Mouse (Mus musculus) CH12.LX (cell line): ENCODE measurements around the gene Wdr83. TPM values are rescaled to one million over a fixed set of nuclear protein-coding genes. Genes with fewer than 3 reads are reported as not detected.

ENCODE experiments used
- DNase-seq: peaks from one replicate; pipeline ENCODE4 v3.0.0-alpha.2; 2013; ENCODE audit errors: extremely low read depth
- H3K27ac ChIP-seq: 2 replicates; pipeline ENCODE4 v1.5.1; 2012; ENCODE audit warnings: low read depth, mild to moderate bottlenecking, control low read depth, moderate library complexity; ENCODE audit not compliant: insufficient read depth
- H3K27me3 ChIP-seq: replicated peaks from 2 replicates; pipeline ENCODE3; 2012; ENCODE audit warnings: inconsistent platforms
- H3K36me3 ChIP-seq, 2 experiments: replicated peaks in 1 of 2; 2 replicates each; pipeline versions ENCODE3 to v1.6.1; 2012; ENCODE audit warnings: inconsistent platforms in 1 of 2, low read length in 1 of 2, mild to moderate bottlenecking in 1 of 2, mixed read lengths in 1 of 2, moderate library complexity in 1 of 2; ENCODE audit not compliant: control insufficient read depth in 1 of 2, insufficient read depth in 1 of 2
- H3K4me1 ChIP-seq, 2 experiments: 2 replicates each; pipeline ENCODE4 v1.6.1; 2012; ENCODE audit warnings: inconsistent platforms in 1 of 2, moderate library complexity in 1 of 2; ENCODE audit not compliant: insufficient read depth in 2 of 2, control insufficient read depth in 1 of 2
- H3K4me2 ChIP-seq: 2 replicates; pipeline ENCODE4 v1.6.1; 2012; ENCODE audit warnings: low read depth, mild to moderate bottlenecking, control low read depth; ENCODE audit not compliant: poor library complexity, insufficient read depth, severe bottlenecking
- H3K4me3 ChIP-seq, 3 experiments: fragments of 150-350 bp in 1 of 3; sonication (generic) in 1 of 3; replicated peaks in 1 of 3; 2 replicates each; pipeline versions ENCODE3 to v1.5.1; 2011 to 2012; ENCODE audit warnings: low read depth in 2 of 3, low read length in 2 of 3, mild to moderate bottlenecking in 2 of 3, moderate library complexity in 2 of 3, control low read depth in 1 of 3, improper control_type of control experiment in 1 of 3, inconsistent platforms in 1 of 3, mixed read lengths in 1 of 3; ENCODE audit not compliant: poor library complexity in 1 of 3
- H3K79me2 ChIP-seq: replicated peaks from 2 replicates; pipeline ENCODE4 v1.6.1; 2012; ENCODE audit warnings: mild to moderate bottlenecking, moderate library complexity; ENCODE audit not compliant: control insufficient read depth, poor library complexity, insufficient read depth, severe bottlenecking; ENCODE audit errors: extremely low read depth
- H3K9ac ChIP-seq: 2 replicates; pipeline ENCODE4 v1.6.1; 2012; ENCODE audit warnings: low read depth, mild to moderate bottlenecking, control low read depth, moderate library complexity; ENCODE audit not compliant: insufficient read depth
- H3K9me3 ChIP-seq: replicated peaks from 2 replicates; pipeline ENCODE3; 2012; ENCODE audit warnings: low read length, inconsistent platforms, mixed read lengths
- BHLHE40 ChIP-seq: IDR thresholded peaks from 2 replicates; pipeline ENCODE4 v1.6.1; 2011; ENCODE audit warnings: mild to moderate bottlenecking, low read depth, low read length, improper control_type of control experiment
- CHD2 ChIP-seq: IDR thresholded peaks from 2 replicates; pipeline ENCODE4 v1.6.1; 2011; ENCODE audit warnings: low read length, improper control_type of control experiment
- CTCF ChIP-seq, 2 experiments: IDR thresholded peaks in 1 of 2; conservative IDR thresholded peaks in 1 of 2; 2 replicates each; pipeline ENCODE4 v1.5.1; 2011 to 2012; ENCODE audit warnings: low read depth in 2 of 2, low read length in 2 of 2, improper control_type of control experiment in 1 of 2, inconsistent platforms in 1 of 2, mild to moderate bottlenecking in 1 of 2, moderate library complexity in 1 of 2
- ELF1 ChIP-seq: IDR thresholded peaks from 2 replicates; pipeline ENCODE4 v1.6.1; 2014; ENCODE audit warnings: low read depth, mild to moderate bottlenecking, inconsistent platforms, low read length, improper control_type of control experiment
- EP300 ChIP-seq: IDR thresholded peaks from 2 replicates; pipeline ENCODE4 v1.6.1; 2011; ENCODE audit warnings: low read length, improper control_type of control experiment
- GABPA ChIP-seq: IDR thresholded peaks from 2 replicates; pipeline ENCODE4 v1.6.1; 2012; ENCODE audit warnings: low read depth, low read length, improper control_type of control experiment, inconsistent platforms; ENCODE audit not compliant: insufficient replicate concordance
- HCFC1 ChIP-seq: IDR thresholded peaks from 2 replicates; pipeline ENCODE4 v1.6.1; 2012; ENCODE audit warnings: low read depth, mild to moderate bottlenecking, inconsistent platforms, low read length, improper control_type of control experiment
- IRF4 ChIP-seq: IDR thresholded peaks from 2 replicates; pipeline ENCODE4 v1.6.1; 2014; ENCODE audit warnings: low read depth, mild to moderate bottlenecking, inconsistent platforms, low read length, improper control_type of control experiment
- JUN ChIP-seq: IDR thresholded peaks from 2 replicates; pipeline ENCODE4 v1.6.1; 2011; ENCODE audit warnings: low read depth, mild to moderate bottlenecking, low read length, improper control_type of control experiment, moderate library complexity; ENCODE audit not compliant: insufficient read depth
- JUND ChIP-seq: conservative IDR thresholded peaks from 2 replicates; pipeline ENCODE4 v1.6.1; 2011; ENCODE audit warnings: low read depth, low read length, improper control_type of control experiment
- KAT2A ChIP-seq: IDR thresholded peaks from 2 replicates; pipeline ENCODE4 v1.6.1; 2012; ENCODE audit warnings: low read length, improper control_type of control experiment, inconsistent platforms; ENCODE audit not compliant: insufficient replicate concordance
- MAFK ChIP-seq: IDR thresholded peaks from 2 replicates; pipeline ENCODE4 v1.6.1; 2011; ENCODE audit warnings: low read length, improper control_type of control experiment; ENCODE audit not compliant: insufficient replicate concordance
- MXI1 ChIP-seq: IDR thresholded peaks from 2 replicates; pipeline ENCODE4 v1.6.1; 2011; ENCODE audit warnings: mild to moderate bottlenecking, low read depth, low read length, improper control_type of control experiment
- NELFE ChIP-seq: IDR thresholded peaks from 2 replicates; pipeline ENCODE4 v1.6.1; 2011; ENCODE audit warnings: low read depth, low read length, improper control_type of control experiment
- PAX5 ChIP-seq: IDR thresholded peaks from 2 replicates; pipeline ENCODE4 v1.6.1; 2012; ENCODE audit warnings: low read length, inconsistent platforms, mixed read lengths
- POLR2AphosphoS2 ChIP-seq: IDR thresholded peaks from 2 replicates; pipeline ENCODE4 v1.6.1; 2011; ENCODE audit warnings: low read depth, low read length, improper control_type of control experiment
- RCOR1 ChIP-seq: conservative IDR thresholded peaks from 2 replicates; pipeline ENCODE4 v1.6.1; 2012; ENCODE audit warnings: low read depth, mild to moderate bottlenecking, inconsistent platforms, low read length, improper control_type of control experiment
- SIN3A ChIP-seq: IDR thresholded peaks from 2 replicates; pipeline ENCODE4 v1.6.1; 2012; ENCODE audit warnings: low read length, improper control_type of control experiment, inconsistent platforms
- TCF12 ChIP-seq: IDR thresholded peaks from 2 replicates; pipeline ENCODE4 v1.6.1; 2014; ENCODE audit warnings: low read depth, mild to moderate bottlenecking, inconsistent platforms, low read length, improper control_type of control experiment
- USF1 ChIP-seq: IDR thresholded peaks from 2 replicates; pipeline ENCODE4 v1.6.1; 2014; ENCODE audit warnings: low read depth, mild to moderate bottlenecking, inconsistent platforms, low read length, improper control_type of control experiment
- ZC3H11A ChIP-seq: IDR thresholded peaks from 2 replicates; pipeline ENCODE4 v1.6.1; 2012; ENCODE audit warnings: low read depth, mild to moderate bottlenecking, inconsistent platforms, low read length, improper control_type of control experiment
- ZKSCAN1 ChIP-seq: IDR thresholded peaks from 2 replicates; pipeline ENCODE4 v1.6.1; 2012; ENCODE audit warnings: low read depth, inconsistent platforms, low read length, improper control_type of control experiment, borderline replicate concordance
- ZMIZ1 ChIP-seq: IDR thresholded peaks from 2 replicates; pipeline ENCODE4 v1.6.1; 2012; ENCODE audit warnings: low read depth, mild to moderate bottlenecking, inconsistent platforms, low read length, improper control_type of control experiment
- ZNF384 ChIP-seq: IDR thresholded peaks from 2 replicates; pipeline ENCODE4 v1.6.1; 2012; ENCODE audit warnings: low read depth, low read length, improper control_type of control experiment, inconsistent platforms
- dilution Hi-C: fragments of 300-500 bp; cut with MboI; formaldehyde crosslinking; loops from 2 replicates; pipeline ENCODE4 v1.14.3; 2020; ENCODE audit warnings: low sequenced_read_pairs; ENCODE audit not compliant: extremely low pct_unique_long_range_greater_than_20kb, extremely low pct_ligation_motif_present
- in situ Hi-C: fragments of 300-500 bp; cut with MboI; formaldehyde crosslinking; loops from 3 replicates; pipeline ENCODE4 v1.14.3; 2019; ENCODE audit warnings: low sequenced_read_pairs, low pct_ligation_motif_present, low pct_unique_long_range_greater_than_20kb, mixed read lengths
- polyA plus RNA-seq: library from polyadenylated mRNA; unstranded; fragments of >175 nt; gene quantifications from 2 replicates; pipeline ENCODE4 v1.2.1, GENCODE M21; 2012; ENCODE audit warnings: low read depth; ENCODE audit not compliant: insufficient read length
- total RNA-seq, 2 experiments: library from RNA; depleted of rRNA; stranded (reverse); fragments of 300-350 nt in 1 of 2; fragments of >200 nt in 1 of 2; gene quantifications; 2 replicates each; pipeline ENCODE4 v1.2.3; 2012 to 2014

The Wdr83 gene
- total and polyA plus RNA-seq, 3 experiments: 5.5 to 35.6 (median 24.6) TPM

GRCm38 (mm10) chr8:85116984-85117383 lies 35.9 kb upstream of the Wdr83 start:
- no peak for DNase-seq
- in situ Hi-C loops (no loop called here), dilution Hi-C loops (no loop called here)
- peaks cover 0 to 12% of the 10 kb centered on the region in 2 experiments; a peak in 2 of 4 replicates for H3K4me1 ChIP-seq
- no peak overlapping the region for H3K4me2 ChIP-seq
- no peaks in the 10 kb centered on the region for H3K79me2 ChIP-seq
- no peak overlapping the region for H3K4me3 ChIP-seq
- H3K27me3 ChIP-seq: no peaks in the 10 kb centered on the region
- no peak for TF ChIP-seq USF1
- no peak for TF ChIP-seq SIN3A
- TF ChIP-seq JUND: no peak
- no peak for TF ChIP-seq MAFK
- no peak for TF ChIP-seq EP300
- no peak overlapping the region for H3K9ac ChIP-seq
- no peaks in the 10 kb centered on the region for H3K9me3 ChIP-seq
- no peak overlapping the region for H3K27ac ChIP-seq
- peaks cover 0 to 3% of the 10 kb centered on the region in 2 experiments for H3K36me3 ChIP-seq

DNA sequence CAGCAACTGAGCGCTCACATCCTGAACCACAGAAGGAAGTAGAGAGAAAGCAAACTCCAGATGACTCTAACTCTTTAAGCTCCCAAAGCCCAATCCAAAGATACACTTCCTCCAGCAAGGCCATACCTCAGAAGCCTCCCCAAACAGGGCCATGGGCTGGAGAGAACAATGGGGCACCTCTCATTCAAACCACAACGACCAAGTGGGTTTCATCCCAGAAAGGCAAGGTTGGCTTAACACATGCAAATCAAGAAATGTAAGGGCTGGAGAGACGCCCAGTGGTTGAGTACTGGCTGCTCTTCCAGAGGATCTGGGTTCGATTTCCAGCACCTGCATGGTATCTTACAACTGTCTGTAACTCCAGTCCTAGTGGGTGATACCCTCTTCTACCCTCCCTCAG lies 34.4 kb upstream of the Wdr83 start:
- no peak overlapping the region for H3K4me2 ChIP-seq
- in situ Hi-C loops: no loop called here

GRCm38 (mm10) chr8:85113241-85113640 lies 32.1 kb upstream of the Wdr83 start:
- H3K4me1 ChIP-seq: peaks cover 0 to 6% of the 10 kb centered on the region in 2 experiments; a peak in 1 of 4 replicates
- H3K36me3 ChIP-seq: peaks cover 14 to 22% of the 10 kb centered on the region in 2 experiments
- no peaks in the 10 kb centered on the region for H3K9me3 ChIP-seq
- dilution Hi-C loops (no loop called here), in situ Hi-C loops (no loop called here)
- H3K27ac ChIP-seq: no peak overlapping the region
- H3K27me3 ChIP-seq: no peaks in the 10 kb centered on the region
- TF ChIP-seq JUND (no peak), BHLHE40 (no peak), MAFK (no peak), ZC3H11A (no peak), MXI1 (no peak), USF1 (no peak), ZMIZ1 (no peak), SIN3A (no peak), HCFC1 (no peak), ZNF384 (no peak), PAX5 (no peak), RCOR1 (no peak), ZKSCAN1 (no peak), ELF1 (no peak), TCF12 (no peak), NELFE (no peak), GABPA (no peak), IRF4 (no peak), POLR2AphosphoS2 (no peak)
- TF ChIP-seq, all 38 proteins: peak for 0
- no peak for DNase-seq
- Histone ChIP-seq H3K4me2 (no peak overlapping the region), H3K4me3 (no peak overlapping the region), H3K9ac (no peak overlapping the region), H3K79me2 (no peaks in the 10 kb centered on the region)

More for the DNA sequence above, 34.4 kb upstream of the Wdr83 start:
- dilution Hi-C loops: no loop called here
- H3K4me3 ChIP-seq: no peak overlapping the region
- TF ChIP-seq CHD2 (no peak), CTCF (conservative IDR thresholded peaks at IDR 0.05 in 1 of 2, IDR thresholded peaks at IDR 0.05 in 1 of 2; ENCODE audit: low read depth in 2 of 2, low read length in 2 of 2) (no peak), ZNF384 (no peak), ELF1 (no peak), JUN (no peak), KAT2A (no peak), PAX5 (no peak)
- no peaks in the 10 kb centered on the region for H3K9me3 ChIP-seq
- peaks cover 0 to 12% of the 10 kb centered on the region in 2 experiments; a peak in 2 of 4 replicates for H3K4me1 ChIP-seq
- H3K79me2 ChIP-seq: no peaks in the 10 kb centered on the region
- no peaks in the 10 kb centered on the region for H3K27me3 ChIP-seq
- H3K36me3 ChIP-seq: peaks cover 3 to 10% of the 10 kb centered on the region in 2 experiments
- H3K27ac ChIP-seq: no peak overlapping the region
- no peak for DNase-seq
- H3K9ac ChIP-seq: no peak overlapping the region
